ENCODE assay signal across 18 mouse cellular contexts in genomic region chr2:29186209-29186608, GRCm38 (mm10).
"Had no signal": no experiment of that assay in that cellular context is flagged by ENCODE, and none has a peak within 500 bp of the region (broad histone marks: within the 10 kb centered on the region; RNA-seq: fewer than 3 reads in every experiment).

No protein-coding gene starts in this region.

- H3K27me3 ChIP-seq: midbrain, embryonic 12.5 days; midbrain, embryonic 15.5 days; neural tube, embryonic 13.5 days; stomach, embryonic 15.5 days had no signal

- H3K27ac ChIP-seq: kidney, embryonic 15.5 days; left cerebral cortex, adult 2 months; liver, embryonic 13.5 days; macrophage; midbrain, embryonic 12.5 days; midbrain, embryonic 15.5 days; neural tube, embryonic 13.5 days; stomach, embryonic 15.5 days had no signal

- ATAC-seq: lung, postnatal 0 days; midbrain, embryonic 15.5 days had no signal

- H3K4me1 ChIP-seq: liver, embryonic 13.5 days; midbrain, embryonic 12.5 days; midbrain, embryonic 15.5 days; stomach, embryonic 15.5 days had no signal

- H3K4me3 ChIP-seq: kidney, embryonic 15.5 days; left cerebral cortex, adult 2 months; liver, embryonic 13.5 days; midbrain, embryonic 12.5 days; midbrain, embryonic 15.5 days; myocyte; neural tube, embryonic 13.5 days; stomach, embryonic 15.5 days had no signal

- DNase-seq: kidney, postnatal 10 days; kidney, postnatal 36 days; layer of hippocampus, postnatal 36 days; liver, embryonic 13.5 days; lung, embryonic 14.5 days; retina, postnatal 1 day; right cerebral cortex, postnatal 25 days; spleen, adult 18-20 months; thymus, postnatal 25 days had no signal

- H3K9me3 ChIP-seq: kidney, embryonic 15.5 days; liver, embryonic 13.5 days; midbrain, embryonic 12.5 days; midbrain, embryonic 15.5 days; neural tube, embryonic 13.5 days; stomach, embryonic 15.5 days had no signal
